Mouse (Mus musculus) MEL-GATA-1-ER (cell line): ENCODE data around the gene Fam168a.
"Not testable (repeated sequence)": the region's sequence is repeated elsewhere in the genome, so short reads cannot be mapped to it uniquely, and the experiment has no call there.

Experiments
- DNase-seq: peaks from one replicate; pipeline ENCODE4 v3.0.0-alpha.2; 2012; ENCODE audit warnings: low read depth; ENCODE audit errors: extremely low read depth

The Fam168a gene

GRCm38 (mm10) chr7:100699771-100700770 lies 6.4 kb upstream of the Fam168a start:
- no peak for DNase-seq

- DNase-seq = no peak
Measured at GRCm38 (mm10) chr7:100706883-100707480, 547 bp downstream of the Fam168a start.

GRCm38 (mm10) chr7:100718741-100719140 lies 12.3 kb downstream of the Fam168a start:
- DNase-seq = no peak

- DNase-seq = no peak
Measured at GRCm38 (mm10) chr7:100722268-100722667, 15.8 kb downstream of the Fam168a start.

- DNase-seq = no peak
Measured at GRCm38 (mm10) chr7:100723453-100724294, 17.2 kb downstream of the Fam168a start.

- DNase-seq = no peak
Measured at GRCm38 (mm10) chr7:100727538-100728085, 21.2 kb downstream of the Fam168a start.

GRCm38 (mm10) chr7:100729778-100730177 lies 23.3 kb downstream of the Fam168a start:
- no peak for DNase-seq

- peak; percentile 46 for DNase-seq
Measured at GRCm38 (mm10) chr7:100732341-100733050, 26.1 kb downstream of the Fam168a start.

GRCm38 (mm10) chr7:100733051-100733813 lies 26.8 kb downstream of the Fam168a start:
- peak; percentile 43 for DNase-seq

GRCm38 (mm10) chr7:100734201-100734600 lies 27.8 kb downstream of the Fam168a start:
- DNase-seq = no peak

GRCm38 (mm10) chr7:100734905-100735304 lies 28.5 kb downstream of the Fam168a start:
- DNase-seq = not testable (repeated sequence)

- DNase-seq = no peak
Measured at GRCm38 (mm10) chr7:100736131-100736530, 29.7 kb downstream of the Fam168a start.

GRCm38 (mm10) chr7:100744372-100744771 lies 37.9 kb downstream of the Fam168a start:
- DNase-seq = no peak

GRCm38 (mm10) chr7:100750101-100750500 lies 43.7 kb downstream of the Fam168a start:
- peak; percentile 32 for DNase-seq

- no peak for DNase-seq
Measured at GRCm38 (mm10) chr7:100758718-100759117, 52.3 kb downstream of the Fam168a start.

- DNase-seq = no peak
Measured at GRCm38 (mm10) chr7:100762726-100763125, 56.3 kb downstream of the Fam168a start.

GRCm38 (mm10) chr7:100767568-100767967 lies 61.1 kb downstream of the Fam168a start:
- no peak for DNase-seq

GRCm38 (mm10) chr7:100768009-100768408 lies 61.6 kb downstream of the Fam168a start:
- DNase-seq = no peak

- no peak for DNase-seq
Measured at GRCm38 (mm10) chr7:100769534-100770083, 63.2 kb downstream of the Fam168a start.
